Mouse (Mus musculus) retina, embryonic 14.5 days (tissue): Measurements from ENCODE around the gene Sfpq.
"Not testable (repeated sequence)": the region's sequence is repeated elsewhere in the genome, so short reads cannot be mapped to it uniquely, and the experiment has no call there.

ENCODE experiments used
- DNase-seq: peaks from one replicate; pipeline ENCODE4 v3.0.0-alpha.2; 2015; ENCODE audit warnings: low spot score

Sfpq gene

GRCm38 (mm10) chr4:127021151-127021945 lies at the start of gene Sfpq:
Sfpq (plus strand) TSS chr4:127021324.
- DNase-seq: peak; percentile 100

GRCm38 (mm10) chr4:126977467-126977866 lies 43.7 kb upstream of the Sfpq start:
- peak; percentile 57 for DNase-seq

GRCm38 (mm10) chr4:126978706-126979105 lies 42.4 kb upstream of the Sfpq start:
- DNase-seq: no peak

- no peak for DNase-seq
Measured at GRCm38 (mm10) chr4:126983321-126983720, 37.8 kb upstream of the Sfpq start.

GRCm38 (mm10) chr4:126983736-126984525 lies 37.2 kb upstream of the Sfpq start:
- DNase-seq: not testable (repeated sequence)

- DNase-seq: no peak
Measured at GRCm38 (mm10) chr4:126986768-126987167, 34.4 kb upstream of the Sfpq start.

- no peak for DNase-seq
Measured at GRCm38 (mm10) chr4:126988503-126988902, 32.6 kb upstream of the Sfpq start.

- no peak for DNase-seq
Measured at GRCm38 (mm10) chr4:126990553-126990952, 30.6 kb upstream of the Sfpq start.

- DNase-seq: no peak
Measured at GRCm38 (mm10) chr4:126992356-126992755, 28.8 kb upstream of the Sfpq start.

GRCm38 (mm10) chr4:126999372-126999771 lies 21.8 kb upstream of the Sfpq start:
- not testable (repeated sequence) for DNase-seq

GRCm38 (mm10) chr4:127000601-127001105 lies 20.5 kb upstream of the Sfpq start:
- no peak for DNase-seq

- no peak for DNase-seq
Measured at GRCm38 (mm10) chr4:127004384-127004783, 16.7 kb upstream of the Sfpq start.

- peak; percentile 72 for DNase-seq
Measured at GRCm38 (mm10) chr4:127005113-127005936, 15.8 kb upstream of the Sfpq start.

- peak; percentile 95 for DNase-seq
Measured at GRCm38 (mm10) chr4:127015294-127015993, 5.7 kb upstream of the Sfpq start.

GRCm38 (mm10) chr4:127016366-127016765 lies 4.8 kb upstream of the Sfpq start:
- DNase-seq: no peak

- DNase-seq: no peak
Measured at GRCm38 (mm10) chr4:127020411-127021150, 543 bp upstream of the Sfpq start.

GRCm38 (mm10) chr4:127021989-127022626 lies 984 bp downstream of the Sfpq start:
- peak; percentile 90 for DNase-seq

- no peak for DNase-seq
Measured at GRCm38 (mm10) chr4:127023201-127023600, 2.1 kb downstream of the Sfpq start.

GRCm38 (mm10) chr4:127024240-127024639 lies 3.1 kb downstream of the Sfpq start:
- DNase-seq: no peak

- DNase-seq: no peak
Measured at GRCm38 (mm10) chr4:127026826-127027225, 5.7 kb downstream of the Sfpq start.
